Mouse (Mus musculus) c-Kit-positive CD71-negative TER-119-negative erythroid progenitor cells, embryonic 14.5 days (primary cell): Measurements from ENCODE around the gene Hoxa5.

Experiments used
- DNase-seq: peaks from one replicate; pipeline ENCODE4 v3.0.0-alpha.2; 2013; ENCODE audit warnings: low read depth

Gene Hoxa5

DNA sequence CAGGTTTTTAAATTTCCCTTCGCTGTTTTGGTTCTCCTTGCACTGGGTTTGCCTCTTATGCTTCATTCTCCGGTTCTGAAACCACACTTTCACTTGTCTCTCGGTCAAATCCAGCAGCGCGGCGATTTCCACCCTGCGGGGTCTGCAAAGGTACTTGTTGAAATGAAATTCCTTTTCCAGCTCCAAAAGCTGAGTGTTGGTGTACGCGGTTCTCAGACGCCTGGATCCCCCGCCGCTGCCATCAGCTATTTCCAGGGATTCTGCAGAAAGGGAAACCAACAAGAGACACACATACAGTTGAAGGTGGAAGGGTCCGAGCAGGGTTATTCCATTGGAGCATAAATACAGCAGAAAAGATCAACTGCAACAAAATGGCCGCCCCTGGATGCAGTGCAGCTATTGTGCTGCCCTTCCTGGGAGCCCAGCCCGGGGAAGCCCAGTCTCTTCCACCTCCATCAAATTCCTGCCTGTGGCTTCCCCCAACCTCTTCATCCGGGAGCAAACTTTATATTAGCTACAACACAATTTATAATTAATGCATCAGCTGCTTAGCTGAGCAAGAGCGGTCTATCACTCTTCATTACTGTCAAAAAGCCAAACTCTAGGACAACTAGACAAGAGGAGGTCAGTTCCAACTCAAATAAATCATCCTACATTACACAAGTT is 40.9 kb downstream of the Hoxa5 start:
- DNase-seq, result no peak

DNA sequence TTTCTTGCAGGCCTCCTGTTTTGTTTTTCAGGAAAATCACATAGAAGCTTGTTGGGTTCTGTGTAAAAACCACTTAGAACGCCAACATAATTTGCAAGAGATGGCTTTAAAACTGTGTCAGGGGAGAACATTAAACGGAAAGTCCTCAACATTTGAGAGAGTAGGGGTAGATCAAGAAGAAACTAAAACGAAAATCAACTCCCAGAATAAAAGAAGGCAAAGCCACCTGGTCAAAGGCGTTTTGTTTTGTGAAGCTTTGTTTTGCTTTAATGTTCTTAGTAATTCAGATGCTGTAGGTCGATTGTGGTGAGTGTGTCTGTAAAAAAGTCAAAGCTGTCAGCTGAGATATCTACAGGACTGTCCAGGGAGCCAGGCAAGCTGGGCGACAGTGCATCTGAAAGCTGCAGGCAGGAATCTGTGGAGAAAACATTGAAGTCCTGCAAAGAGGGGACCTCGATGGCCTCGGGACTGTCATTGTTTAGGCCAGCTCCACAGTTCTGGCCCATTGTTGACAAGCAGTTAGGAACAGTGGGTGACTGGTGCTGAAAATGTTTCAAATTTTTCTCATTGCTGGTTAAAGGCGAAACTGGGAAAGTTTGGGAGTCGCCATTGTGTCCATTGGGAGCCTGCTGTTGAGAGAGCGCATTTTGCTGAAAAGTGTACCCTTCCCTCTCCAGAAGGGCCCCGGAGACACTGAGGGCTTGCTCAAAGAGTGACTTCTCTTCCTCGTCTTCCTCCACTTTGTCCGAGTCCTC is 41.6 kb downstream of the Hoxa5 start:
- no peak for DNase-seq

DNA sequence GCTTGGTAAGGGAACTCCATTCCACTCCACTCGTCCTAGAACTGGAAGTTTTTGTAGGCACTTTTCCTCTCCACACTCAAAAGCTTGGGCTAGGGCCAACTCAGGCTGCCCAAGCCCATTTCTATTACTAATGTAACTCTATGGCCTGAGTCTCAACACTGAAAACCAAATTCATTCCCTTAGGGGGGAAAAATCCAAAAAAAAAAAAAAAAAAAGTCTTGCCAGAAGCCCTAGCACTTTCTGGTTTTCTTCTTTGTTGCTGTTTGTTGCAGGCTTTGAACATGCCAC is 42.4 kb downstream of the Hoxa5 start:
- no peak for DNase-seq

DNA sequence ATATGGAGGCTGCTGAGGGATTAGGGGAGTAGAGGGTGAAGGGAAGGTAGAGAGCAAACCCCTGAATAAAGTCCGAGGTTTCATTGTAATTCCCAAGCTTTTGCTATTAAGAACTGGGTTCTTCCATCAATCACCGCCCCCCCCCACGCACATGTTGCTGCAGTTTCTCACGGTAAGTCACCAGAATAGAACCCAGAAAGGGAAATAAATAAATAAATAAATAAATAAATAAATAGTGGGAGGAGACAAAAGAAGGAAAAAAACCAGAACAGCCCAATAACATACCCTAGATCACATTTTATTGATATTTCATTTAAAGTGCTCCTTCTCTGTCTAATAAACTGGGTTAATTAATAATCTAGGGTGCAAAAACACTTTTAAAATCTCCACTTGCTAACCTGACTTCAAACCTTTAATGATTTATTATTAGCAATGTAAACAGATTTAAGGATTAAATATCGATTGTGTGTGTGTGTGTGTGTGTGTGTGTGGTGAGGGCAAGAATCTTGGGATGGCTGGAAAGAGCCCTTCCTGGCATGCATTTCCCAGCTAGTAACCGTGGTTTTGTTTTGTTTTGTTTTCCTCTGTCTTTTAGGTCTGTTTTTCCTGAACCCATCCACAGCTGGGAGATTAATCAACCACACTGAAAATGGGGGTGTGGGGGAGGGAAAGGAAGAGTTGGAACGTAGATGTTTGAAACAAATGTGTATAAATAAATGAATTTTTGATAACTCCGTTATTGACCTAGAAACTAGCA is 42.9 kb downstream of the Hoxa5 start:
- no peak for DNase-seq

DNA sequence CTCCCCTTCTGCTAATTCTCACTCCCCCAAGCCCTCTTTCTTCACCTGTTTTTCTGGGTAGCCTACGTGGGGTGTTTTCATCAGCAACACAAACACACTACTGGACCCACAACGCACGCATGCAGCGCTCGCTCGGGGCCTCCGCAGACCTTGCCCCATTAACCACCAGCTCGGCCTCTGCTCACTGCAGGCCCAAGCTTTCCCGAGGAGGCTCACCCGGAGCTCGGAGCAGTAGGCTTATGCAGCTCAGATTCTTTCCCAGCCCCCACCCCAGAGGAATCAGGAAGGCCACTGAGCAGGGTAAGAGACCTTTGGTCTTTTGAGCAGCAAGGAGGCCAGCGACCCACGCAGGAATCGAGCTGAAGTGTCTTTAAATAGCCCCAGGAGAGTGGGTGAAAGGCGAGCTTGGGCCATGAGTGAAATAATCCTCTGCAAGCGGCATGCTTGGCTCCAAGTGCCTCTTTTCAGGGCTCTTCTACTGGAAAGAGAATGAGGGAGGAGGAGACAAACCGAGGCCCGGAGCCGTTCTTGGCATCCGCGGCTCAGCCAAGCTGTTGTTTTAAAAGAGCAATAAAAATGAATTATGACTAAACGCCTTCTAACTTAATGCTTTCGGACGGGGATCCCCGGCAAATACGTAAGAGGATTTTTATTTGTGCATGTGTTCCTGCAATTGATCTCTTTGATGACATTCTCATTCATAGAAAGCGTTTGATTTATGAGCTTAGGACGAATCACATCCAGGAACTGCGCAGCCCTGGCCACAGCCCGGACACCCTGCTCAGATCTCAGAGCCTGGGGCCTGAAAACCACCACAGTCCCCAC is 43.7 kb downstream of the Hoxa5 start:
- DNase-seq, result no peak

DNA sequence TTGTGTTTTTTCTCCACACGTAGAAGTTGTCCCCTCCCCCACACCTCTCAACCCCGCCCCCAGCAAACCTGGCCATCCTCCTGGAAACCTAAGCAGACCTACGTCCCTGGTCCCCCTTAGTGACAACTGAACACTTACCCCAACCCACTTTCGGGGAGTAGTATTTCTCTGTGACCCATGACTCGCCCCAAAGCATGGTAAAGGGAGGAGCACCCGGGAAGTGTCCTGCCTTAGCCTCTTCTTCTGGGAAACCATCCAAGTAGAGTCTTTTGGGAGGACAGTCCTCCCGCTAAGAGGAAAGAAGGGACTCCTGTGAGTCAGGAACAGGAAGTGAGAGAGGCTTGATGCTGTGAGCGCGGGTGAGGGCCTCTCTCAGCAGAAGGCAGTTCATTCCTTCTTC is 44.4 kb downstream of the Hoxa5 start:
- DNase-seq, result no peak

DNA sequence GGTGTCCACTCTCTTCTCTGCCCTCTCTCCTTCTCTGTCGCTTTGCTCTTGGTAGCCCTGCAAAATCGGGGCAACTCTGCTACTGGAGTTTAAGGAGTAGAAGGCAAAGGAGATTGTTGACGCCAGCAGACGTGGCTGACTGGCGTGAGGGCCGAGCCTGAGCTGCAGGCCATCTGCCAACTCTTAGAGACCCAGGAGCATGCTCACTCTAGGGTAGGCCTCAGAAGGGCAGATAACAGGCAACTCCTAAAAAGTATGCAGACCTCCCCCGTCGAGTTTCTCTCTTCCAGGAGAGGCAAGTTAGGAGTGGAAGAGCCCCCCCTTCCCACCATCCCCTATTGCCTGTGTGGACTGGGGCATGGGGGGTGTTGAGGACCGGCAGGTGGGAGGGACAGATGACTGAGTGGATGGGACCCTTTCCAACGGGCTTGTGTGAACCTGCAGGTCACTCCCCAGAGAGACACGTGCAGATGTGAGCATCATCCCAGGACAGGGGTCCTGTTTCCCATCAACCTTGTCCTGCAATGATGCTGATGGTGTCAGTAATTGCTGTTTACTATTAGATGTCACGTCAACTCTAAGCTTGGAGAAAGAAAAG is 45.1 kb downstream of the Hoxa5 start:
- no peak for DNase-seq

DNA sequence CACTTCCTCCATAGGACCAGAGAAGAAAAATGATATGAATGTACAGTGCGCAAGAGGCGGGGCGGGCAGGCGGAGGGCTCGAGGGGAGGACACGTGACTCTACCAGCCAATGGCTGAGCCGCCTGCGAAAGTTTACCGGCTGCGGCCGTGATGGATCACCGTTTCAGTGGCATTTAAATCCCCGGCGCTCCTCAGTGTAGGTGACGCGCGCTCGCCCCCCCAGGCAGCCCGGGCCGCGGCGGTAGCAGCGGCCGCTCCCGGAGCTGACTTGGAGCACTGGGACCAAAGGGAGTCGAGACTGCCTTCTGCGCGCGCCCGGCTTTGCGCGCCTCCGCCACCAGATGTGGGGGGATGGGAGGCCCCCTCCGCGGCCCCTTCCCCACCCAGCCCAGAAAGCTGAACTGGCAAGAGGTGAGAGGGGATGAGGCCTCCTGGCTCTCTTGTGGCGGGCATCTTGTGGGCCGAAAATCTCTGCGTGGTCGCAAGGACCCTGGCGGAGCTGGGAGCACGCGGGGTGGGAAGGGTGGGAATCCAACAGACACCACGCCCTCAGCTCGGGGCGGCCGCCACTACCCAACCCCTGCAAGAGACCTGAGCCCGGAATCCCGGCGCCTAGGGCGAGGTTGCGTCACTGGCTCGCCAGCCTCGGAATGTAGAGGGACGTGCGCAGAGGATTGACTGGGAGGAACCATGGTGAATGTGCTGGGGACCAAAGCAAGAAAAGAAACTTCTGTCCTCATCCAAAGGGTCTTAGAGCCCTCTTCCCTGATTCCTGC is 45.9 kb downstream of the Hoxa5 start, which contains the start of gene Hoxa1:
Gene Hoxa1, minus strand, starts transcription at position 42 of the 776 bp plus-strand sequence.
- DNase-seq, result peak; percentile 58

DNA sequence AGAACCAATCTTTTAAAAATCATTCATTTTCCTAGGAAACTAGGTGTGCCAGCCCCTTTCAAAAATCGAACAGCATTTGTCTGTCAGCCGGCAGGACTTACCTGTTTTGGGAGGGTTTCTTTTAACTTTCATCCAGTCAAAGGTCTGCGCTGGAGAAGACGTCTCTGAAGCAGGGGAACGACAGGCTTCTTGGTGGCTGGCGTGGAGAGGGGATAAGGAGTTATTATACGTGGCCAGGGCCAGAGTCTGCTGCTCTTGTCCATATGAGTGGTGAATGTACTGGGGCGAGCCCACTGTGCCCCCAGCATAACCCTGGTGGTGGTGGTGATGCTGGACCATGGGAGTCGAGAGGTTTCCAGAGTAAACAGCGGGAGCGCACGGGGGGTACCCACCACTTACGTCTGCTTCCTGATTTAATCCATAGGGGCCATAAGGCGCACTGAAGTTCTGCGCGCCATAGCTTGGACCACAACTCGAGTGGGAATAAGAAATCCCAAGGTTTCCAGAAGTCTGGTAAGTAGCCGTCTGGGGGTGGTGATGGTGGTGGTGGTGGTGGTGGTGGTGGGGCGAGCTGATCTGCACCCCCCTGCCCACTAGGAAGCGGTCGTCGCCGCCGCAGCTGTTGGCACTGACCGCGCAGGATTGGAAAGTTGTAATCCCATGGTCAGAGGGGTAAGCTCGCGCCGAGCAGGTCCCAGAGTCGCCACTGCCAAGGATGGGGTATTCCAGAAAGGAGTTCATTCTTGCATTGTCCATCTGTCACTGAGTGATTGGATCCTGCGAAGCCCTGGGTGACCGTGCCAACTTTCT is 46.7 kb downstream of the Hoxa5 start:
- DNase-seq, result no peak

DNA sequence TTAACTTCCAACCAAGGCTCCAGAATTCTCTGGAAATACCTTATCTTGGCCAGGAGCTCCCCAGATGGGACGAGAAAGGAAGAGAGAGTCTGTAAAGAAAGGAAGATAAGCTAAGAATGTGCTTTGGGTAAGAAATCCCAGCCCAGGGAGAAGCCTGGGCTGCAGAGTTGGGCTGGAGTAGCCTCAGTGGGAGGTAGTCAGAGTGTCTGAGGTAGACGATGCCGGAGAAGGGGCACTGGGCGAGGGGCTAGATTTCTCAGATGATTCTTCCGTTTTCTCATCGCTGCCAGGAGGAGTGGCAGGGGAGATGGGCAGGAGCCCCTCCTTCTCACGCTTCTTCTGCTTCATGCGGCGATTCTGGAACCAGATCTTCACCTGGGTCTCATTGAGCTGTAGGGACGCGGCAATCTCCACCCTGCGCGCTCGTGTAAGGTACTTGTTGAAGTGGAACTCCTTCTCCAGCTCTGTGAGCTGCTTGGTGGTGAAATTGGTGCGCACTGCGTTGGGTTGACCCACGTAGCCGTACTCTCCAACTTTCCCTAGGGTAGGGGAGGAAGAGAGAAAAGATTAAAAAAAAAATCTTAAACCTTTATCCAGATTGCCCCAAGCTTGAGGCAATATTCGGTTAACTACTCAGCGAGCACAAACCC is 47.7 kb downstream of the Hoxa5 start:
- DNase-seq, result no peak

DNA sequence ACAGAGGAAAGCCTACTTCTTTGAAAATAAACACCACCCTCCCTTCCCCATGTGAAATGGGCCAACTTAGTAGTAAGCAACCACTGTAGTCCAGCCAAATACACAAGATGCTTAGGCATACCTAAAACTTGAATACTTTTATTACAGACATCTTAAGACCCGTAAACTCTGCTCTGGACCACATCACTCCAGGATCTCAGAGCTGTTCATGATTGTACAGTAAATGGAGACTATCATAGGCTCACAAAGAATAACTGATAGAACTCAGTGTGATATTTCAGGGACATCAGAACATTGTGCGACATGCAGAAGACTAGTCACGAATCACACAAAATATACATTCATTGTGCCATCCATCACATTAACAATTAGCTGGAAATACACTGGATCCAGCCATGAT is 48.9 kb downstream of the Hoxa5 start:
- DNase-seq, result no peak

DNA sequence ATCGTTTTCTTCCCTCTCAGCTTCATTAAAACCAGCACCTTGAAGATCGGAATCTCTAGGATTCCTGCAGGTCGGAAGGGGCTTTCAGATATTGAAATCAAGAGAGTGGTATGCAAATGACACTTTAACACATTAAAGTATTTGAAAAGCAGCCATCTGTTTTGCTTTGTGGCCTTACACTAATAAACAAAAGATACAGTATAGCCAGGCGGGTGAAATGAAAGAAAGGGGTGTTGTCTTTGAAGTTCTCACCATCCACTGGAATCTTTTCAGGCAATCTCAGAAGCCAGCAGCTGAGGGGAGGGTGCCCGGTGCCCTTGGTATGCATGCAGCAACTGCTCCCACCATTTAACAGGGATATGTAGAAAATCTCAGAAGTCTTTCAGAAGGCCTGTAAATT is 50.3 kb downstream of the Hoxa5 start:
- no peak for DNase-seq

DNA sequence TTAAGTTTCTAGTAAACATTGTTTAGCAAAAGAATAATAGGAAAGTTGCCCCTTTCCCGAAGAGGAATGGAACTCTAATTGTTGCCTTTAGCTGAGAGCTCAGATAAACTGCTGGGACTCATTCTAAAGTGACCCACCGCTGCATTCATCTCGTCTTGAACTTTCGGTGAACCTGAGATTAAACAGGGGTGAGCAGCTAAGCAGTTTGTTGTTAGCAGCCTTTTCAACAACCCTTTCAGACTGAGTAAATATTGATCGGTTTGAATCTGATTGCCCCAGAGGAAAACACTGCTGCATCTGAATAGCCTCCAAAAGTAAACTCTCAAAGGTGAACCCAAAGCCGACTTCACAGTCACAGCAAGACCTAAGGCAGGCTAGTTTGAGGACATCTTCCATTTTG is 51.1 kb downstream of the Hoxa5 start:
- no peak for DNase-seq

DNA sequence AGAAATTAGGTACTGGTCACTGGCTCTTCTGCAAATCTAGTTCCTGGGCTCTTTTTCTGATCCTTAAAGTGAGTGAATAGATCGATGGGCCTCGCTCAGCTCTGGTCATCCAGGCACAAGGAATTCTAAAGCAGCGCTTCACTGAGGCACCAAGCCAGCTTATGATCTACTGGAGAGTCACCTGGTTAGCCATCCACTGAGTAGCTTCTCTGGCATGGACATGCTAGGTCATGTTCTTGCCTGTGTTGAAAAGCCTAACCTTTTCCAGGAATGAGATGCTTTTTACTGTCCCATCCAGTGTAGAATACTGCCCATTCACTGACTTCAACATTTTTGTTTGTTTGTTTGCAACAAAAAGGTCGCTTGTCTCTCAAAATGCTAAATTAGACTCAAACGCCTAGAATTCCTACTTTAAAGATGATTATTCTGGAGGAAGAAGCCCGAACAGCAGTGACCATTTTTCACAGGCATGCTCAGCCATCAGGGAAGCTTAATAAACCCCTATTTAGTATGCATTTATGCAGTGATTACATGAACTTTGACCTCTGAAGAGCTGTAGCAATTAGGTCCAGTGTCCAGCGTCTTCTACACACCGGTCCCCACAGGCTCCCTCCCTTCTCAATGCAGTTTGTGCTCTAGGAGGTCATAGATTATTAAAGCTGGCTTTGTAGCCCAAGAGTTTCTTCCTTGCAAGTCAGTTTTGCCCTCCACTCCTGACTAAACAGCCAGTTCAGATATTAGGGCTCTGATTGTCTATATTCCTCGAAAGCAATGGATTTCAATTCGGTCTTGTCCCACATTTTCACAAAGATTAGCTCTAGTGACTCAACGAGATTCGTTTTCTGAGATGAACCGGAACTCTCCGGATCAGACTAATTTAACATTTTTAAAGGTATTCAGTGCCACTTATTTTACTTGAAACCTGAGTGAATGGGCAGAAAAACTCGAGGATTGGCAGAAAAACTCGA is 51.9 kb downstream of the Hoxa5 start:
- no peak for DNase-seq
